Mouse (Mus musculus) thymus, adult 2 months (tissue): ENCODE results near the gene Cct5.

ENCODE experiments used
- CTCF ChIP-seq: fragments of 200-500 bp; IDR thresholded peaks from 2 replicates; pipeline ENCODE4 v1.5.1; 2012; ENCODE audit warnings: mild to moderate bottlenecking, control low read depth, low read length, moderate library complexity, borderline replicate concordance; ENCODE audit not compliant: control insufficient read depth, poor library complexity, insufficient read depth; ENCODE audit errors: extremely low read depth
- POLR2A ChIP-seq: fragments of 200-500 bp; IDR thresholded peaks from 2 replicates; pipeline ENCODE4 v1.6.1; 2012; ENCODE audit warnings: mild to moderate bottlenecking, low read length, control low read depth, moderate library complexity; ENCODE audit not compliant: control insufficient read depth, poor library complexity, insufficient read depth; ENCODE audit errors: extremely low read depth

GRCm38 (mm10) chr15:31586088-31586487, 15.5 kb downstream of the Cct5 start:
- TF ChIP-seq POLR2A, result no peak
- TF ChIP-seq CTCF, result no peak
